Mouse (Mus musculus) ovary, adult 18-20 months (tissue): ENCODE measurements around the gene Qsox1.

Source experiments
- DNase-seq: peaks from one replicate; pipeline ENCODE4 v3.0.0; 2022; ENCODE audit warnings: low spot score, mixed read lengths

Gene Qsox1

DNA sequence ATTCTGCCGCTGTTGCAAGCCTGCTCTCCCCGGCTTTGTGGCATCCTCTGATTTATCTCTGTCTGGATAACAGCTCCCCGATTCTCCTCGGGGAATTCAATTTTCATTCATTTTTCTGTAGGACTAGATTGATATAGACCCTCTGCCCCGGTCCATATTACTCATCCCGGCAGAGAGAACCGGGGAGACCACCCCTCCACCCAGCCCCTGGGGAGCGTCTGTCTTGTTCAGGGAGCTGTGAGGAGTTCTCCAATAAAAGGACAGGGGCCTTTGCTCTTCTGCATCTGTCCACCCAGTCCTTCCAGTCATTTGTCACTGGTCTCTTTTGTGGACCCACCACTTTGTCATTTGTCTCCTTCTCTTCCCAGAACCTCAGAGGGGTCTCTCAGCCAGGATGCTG, 65.7 kb downstream of the Qsox1 start:
- no peak for DNase-seq

DNA sequence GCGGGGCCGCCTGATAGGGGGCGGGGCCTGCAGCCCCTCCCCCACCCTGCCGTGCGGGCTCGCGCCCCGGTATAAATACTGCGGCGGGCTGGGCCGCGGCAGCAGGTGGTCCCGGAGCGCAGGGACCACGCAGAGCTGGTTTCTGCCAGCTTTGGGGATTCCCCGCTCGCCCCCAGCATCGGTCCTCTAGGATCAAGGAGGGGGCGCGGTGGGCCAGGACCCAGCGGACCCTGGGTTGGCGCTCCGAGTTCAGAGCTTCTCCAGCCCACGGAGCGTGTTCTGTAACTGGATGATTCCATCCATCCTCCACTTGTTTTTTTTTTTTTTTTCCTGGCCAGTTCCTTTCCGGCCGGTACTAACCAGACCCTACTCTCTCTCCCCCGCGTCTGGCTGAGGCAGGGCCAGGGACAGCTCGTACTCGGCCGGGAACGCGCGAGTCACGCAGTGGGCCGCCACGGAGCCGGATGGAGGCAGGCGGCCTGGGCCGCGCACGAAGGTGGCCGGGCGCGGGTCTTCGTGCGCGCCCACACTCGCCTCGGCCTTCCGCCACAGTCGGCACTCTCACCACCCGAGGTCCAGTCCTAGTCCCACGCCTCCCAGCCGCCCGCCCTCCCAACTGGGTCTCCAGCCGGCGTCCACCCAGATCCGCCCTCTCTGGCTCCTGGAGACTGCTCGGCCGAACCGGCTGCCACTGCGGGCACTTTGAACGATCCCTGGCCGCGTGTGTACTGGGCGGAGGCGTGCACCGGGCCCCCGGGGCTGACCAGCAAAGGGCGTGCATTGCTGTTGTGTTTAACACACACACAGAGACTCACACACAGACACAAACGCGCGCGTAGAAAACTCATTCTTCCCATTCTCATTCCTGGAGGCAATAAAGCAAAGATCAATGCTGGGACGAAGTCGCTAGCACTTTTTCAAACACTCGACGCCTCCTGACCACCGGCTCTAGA, 70.0 kb downstream of the Qsox1 start:
- DNase-seq: no peak

DNA sequence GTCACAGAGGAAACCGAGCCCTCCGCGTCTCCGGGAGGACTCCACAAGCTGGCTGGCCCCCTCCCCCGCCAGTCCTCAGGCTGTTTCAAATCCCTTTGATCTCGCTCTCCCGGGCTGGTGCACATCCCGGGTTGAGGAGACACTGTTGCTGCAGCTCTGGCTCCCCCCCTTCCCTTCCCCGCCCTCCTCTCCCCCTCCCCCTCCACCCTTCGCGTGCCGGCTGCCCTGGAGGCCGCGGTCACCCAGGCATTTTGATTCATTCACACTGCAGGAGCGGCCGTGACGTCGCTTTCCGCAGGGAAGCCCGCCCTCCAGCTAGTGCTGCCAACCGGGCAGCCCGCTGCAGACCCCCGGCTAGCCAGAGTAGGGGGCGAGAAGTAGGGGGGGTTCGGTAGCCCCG, 70.7 kb downstream of the Qsox1 start:
- DNase-seq: no peak

DNA sequence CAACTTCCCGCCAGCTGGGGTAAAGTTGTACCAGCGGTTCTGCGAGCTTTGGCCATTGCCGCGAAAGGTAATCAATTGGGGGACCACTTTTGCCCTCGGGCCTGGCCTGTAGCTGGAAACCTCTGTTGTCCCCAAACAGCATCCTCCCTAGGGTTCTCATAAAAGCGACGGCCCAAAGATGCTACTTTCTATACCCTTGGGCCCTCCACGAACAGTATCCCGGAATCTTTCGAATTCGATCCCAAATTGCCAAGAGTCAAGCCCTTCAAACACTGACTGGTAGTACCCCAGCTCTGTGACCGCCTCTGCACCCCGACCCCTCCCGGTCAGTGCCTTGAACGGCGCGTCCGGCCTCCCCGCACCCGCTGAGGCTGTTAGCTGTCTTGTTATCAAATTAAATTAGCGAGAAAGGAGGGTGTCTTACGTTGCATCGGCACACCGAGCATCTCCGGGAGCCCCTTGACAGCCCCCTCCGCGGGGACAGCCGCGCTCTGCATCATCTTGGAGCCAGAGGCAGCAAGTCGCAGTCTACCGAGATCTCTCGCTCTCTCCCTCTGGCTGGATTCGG, 71.2 kb downstream of the Qsox1 start:
- DNase-seq: no peak

DNA sequence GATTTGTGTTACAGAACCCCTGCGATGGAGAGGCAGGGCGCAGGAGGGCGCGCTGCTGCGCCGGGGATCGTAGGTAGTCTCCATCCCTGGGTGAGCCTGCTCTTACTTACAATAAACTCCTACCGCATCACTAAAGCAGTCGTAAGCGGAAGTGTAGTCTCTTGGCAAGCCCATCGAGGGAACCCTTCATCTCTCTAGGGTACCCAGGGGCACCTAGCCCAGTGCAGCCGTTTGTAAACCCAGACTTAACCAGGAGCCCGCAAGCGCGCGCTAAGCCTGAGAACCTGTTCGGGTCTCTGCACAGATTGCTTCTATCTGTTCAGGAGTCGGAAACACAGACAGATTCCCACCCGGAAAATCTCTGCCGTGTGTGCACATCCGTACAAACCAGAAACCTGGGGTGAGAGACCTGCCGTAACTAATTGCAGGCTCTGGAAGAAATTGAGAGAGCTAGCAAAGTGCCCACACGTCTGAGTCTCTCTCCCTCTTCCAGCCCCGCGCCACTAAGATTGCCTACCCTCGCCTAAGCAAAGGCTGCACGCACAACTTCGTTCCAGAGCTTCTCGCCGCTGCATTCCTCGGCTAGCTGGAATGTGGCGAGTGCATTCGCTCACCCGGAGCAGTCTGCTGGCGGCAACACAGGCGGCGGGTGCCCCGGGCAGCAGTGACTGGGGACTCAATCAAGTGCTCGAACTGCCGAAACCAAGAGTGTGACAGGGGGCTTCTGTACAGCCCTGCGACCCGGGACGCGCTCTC, 71.9 kb downstream of the Qsox1 start:
- peak; percentile 9 for DNase-seq

DNA sequence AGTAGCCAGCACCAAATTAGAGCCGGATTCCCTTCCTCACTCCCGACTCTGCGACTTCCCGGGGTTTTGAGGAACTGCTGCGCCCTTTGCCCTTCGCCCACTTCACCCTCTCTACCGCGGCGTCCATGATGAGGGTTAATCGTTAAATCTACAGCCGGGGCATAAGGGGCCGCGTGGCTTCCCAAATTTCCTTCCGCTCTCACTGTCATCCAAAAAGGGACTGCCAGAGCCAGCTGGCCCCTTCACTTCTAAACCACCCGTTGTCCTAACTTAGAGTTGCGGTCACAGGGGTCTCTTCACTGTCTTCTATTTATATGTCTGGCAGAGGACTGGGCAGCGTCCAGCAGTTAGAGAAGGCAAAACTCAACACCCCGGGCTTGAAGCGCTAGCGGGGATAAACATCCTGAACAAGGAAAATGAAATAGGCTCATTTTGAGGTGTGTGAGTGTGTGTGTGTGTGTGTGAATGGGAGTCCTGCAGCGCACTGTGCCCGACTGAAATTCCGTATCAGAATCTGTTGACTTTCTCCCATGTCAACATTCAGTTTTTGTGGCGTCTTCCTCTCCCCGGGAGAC, 74.8 kb downstream of the Qsox1 start:
- no peak for DNase-seq

DNA sequence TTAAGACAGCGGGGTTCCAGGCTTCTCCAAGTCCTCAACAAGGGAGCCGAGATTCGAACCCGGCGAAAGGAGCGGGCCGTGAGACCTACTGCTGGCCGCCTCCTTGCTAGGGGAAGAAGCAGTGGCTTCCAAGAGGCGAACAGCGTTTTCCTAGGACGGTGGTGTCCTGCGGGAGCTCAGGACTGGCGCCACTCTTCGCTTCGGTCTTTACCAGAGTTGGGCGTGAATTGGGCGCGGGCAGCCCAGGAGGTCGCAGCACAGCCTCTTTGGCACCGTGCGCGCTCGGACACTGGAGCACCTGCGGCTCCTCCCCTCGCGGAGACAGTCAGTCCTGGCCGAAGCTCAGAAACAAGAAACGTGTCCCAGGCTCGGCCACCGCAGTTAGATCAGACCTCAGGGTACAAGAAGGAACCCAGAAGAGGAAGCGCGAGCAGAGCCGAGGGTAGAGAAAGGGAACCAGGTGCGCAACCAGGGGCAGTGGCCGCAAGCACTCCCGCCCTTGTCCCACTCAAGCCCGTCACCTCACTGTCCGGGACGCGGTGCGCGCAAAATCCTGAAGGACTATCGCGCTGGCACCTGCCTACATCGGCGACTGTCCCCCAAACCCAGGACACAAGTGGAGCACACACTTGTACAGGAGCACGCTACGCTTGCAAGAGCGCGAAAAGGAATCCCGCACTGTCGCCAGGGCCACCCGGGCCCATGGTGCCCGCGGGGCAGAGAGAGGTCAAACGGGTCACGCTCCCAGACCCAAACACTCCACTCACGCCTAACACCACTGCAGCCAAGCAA, 75.5 kb downstream of the Qsox1 start:
- DNase-seq: no peak

DNA sequence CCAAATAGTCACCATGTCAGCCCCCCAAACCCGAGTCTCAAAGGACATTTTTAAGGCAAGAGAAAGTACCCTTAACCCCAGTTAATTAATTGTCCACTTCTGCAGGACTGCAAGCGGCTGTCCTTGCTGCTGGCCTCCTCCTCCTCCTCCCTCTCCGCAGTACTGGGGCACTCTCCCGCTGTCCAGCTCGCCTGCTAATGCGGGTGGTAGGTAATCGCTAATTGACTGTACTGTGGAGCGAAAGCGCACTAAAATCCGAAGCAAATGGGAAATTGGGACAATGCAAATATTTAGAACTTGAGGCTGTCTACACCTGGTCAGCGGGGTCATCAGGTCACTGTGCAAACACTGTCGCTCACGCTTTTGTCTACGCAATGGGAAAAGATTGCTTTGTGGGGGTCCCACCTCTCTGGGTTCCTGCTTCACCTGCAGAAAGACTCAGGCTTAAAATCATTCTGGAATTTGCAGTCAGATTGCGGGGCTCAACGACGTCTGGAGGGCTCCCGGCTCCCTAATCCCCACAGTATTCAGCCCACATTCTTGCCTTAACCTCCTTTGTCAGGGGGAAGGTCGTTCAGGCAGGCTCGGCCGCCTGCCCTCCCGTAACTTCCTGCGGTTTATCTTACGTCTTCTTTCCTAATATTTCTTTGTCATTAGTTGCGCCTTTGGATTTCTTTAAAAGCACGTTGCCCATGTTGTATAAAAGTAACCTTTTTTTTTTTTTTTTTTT, 76.4 kb downstream of the Qsox1 start:
- no peak for DNase-seq

DNA sequence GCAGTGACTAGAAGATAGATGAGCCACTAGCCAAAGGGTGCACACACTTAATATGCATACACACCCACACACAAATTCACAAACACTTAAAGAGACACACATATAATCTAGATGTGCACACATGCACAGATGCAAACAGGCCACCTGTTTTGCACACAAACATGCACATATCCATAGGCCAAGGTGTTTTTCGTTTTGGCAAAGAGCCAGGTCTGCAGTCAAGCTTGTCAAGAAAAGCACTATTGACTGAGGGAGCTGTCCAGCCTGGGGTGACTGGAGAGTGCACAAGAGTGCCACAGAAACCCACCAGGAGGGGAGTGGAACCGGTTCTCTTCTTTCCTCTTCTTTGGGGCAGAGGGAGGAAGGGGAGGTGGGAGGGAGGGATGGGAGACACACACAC, 81.5 kb downstream of the Qsox1 start:
- DNase-seq: no peak

DNA sequence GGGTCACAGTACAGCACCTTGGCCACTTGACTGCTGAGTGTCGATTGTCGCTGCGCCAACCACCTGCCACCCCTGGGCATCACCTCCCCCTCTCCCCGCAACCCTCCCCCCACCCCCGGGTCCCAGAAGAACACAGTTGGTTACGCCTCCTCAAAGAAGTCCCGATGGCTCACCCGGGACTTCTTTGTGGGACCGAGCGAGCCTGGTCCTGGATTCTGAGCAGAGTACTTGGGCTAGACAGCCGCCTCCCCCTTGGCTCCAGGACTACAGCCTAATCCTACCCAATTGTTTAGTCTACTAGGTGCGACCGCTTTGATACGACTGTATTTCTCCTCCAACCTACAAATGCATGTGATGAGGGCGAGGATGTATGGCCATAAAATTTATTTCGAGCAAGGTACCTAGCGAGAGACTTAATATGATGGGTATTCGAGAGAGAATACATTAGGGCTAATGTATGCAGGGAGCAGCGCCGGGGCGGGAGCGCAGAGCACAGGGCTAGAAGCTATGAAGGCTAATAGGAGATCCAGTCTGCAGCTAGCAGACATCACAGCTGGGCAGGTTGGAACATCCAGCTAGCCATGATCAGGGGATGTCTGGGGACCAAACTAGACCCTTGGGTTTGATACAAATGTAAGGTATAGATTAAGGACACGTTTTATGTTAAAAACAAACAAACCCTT, 83.4 kb downstream of the Qsox1 start:
- DNase-seq: no peak

DNA sequence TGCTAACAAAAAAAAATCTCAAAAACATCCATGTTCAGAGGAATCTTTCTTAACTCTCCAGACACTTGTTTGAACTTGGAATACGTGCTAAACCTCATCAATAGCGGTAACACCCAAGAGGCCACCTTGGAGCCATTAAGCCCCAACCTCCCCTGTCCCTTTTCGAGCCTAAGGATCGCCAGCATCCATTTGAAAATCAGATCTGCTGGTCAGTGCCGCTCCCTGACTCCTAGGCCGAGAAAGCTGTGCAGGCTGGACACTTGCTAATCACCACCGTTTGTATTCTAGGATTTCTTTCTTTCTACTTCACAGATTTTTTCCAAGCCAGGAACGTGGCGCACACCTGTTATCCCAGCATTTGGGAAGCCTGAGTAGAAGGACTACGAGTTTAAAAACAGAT, 84.9 kb downstream of the Qsox1 start:
- DNase-seq: no peak
